Mouse (Mus musculus): ENCODE results near the gene Zfp131.

- TF ChIP-seq CTCF (IDR thresholded peaks at IDR 0.05; ENCODE audit: low read depth, low read length), result no peak
- TF ChIP-seq GATA1 (IDR thresholded peaks at IDR 0.05; ENCODE audit: borderline replicate concordance, low read length), result no peak
- no peak for TF ChIP-seq TAL1 (conservative IDR thresholded peaks at IDR 0.05; ENCODE audit: low read depth, low read length)
These were observed 7.1 kb downstream of the Zfp131 start for GRCm38 (mm10) chr13:119783581-119783980.

All from G1E (cell line).